Mouse (Mus musculus): ENCODE measurements around the gene Pnpla2. TPM values are rescaled to one million over a fixed set of nuclear protein-coding genes. Genes with fewer than 3 reads are reported as not detected.
A peak's percentile ranks its signal among the peaks of the same experiment; 100 is the strongest.

The Pnpla2 gene
- total RNA-seq, 2 experiments from 2014 or later: 173 to 205 TPM

GRCm38 (mm10) chr7:141431434-141432185, 23.4 kb upstream of the Pnpla2 start:
- no peak for DNase-seq (ENCODE audit: low spot score in 2 of 2)

GRCm38 (mm10) chr7:141432186-141432611, 22.8 kb upstream of the Pnpla2 start:
- DNase-seq (ENCODE audit: low spot score in 2 of 2): peak in 1 of 2 experiments; percentile 46

GRCm38 (mm10) chr7:141432741-141433516, 22.1 kb upstream of the Pnpla2 start:
- no peak for DNase-seq (ENCODE audit: low spot score in 2 of 2)

- no peak for DNase-seq (ENCODE audit: low spot score in 2 of 2)
Observed at GRCm38 (mm10) chr7:141433517-141434400, 21.2 kb upstream of the Pnpla2 start.

GRCm38 (mm10) chr7:141434464-141434863, 20.5 kb upstream of the Pnpla2 start:
- DNase-seq (ENCODE audit: low spot score in 2 of 2): no peak

GRCm38 (mm10) chr7:141435129-141435855, 19.7 kb upstream of the Pnpla2 start:
- no peak for DNase-seq (ENCODE audit: low spot score in 2 of 2)

GRCm38 (mm10) chr7:141435856-141436522, 19.0 kb upstream of the Pnpla2 start:
- DNase-seq (ENCODE audit: low spot score in 2 of 2): no peak

- DNase-seq (ENCODE audit: low spot score in 2 of 2): no peak
Observed at GRCm38 (mm10) chr7:141436523-141436892, 18.5 kb upstream of the Pnpla2 start.

GRCm38 (mm10) chr7:141437178-141438120, 17.5 kb upstream of the Pnpla2 start, which contains the start of gene Slc25a22:
Slc25a22 (minus strand) TSS chr7:141437892.
- DNase-seq (ENCODE audit: low spot score in 2 of 2): peak; percentile 64 to 70

GRCm38 (mm10) chr7:141438201-141438968, 16.6 kb upstream of the Pnpla2 start:
- no peak for DNase-seq (ENCODE audit: low spot score in 2 of 2)

- DNase-seq (ENCODE audit: low spot score in 2 of 2): no peak
Observed at GRCm38 (mm10) chr7:141439140-141439679, 15.8 kb upstream of the Pnpla2 start.

- DNase-seq (ENCODE audit: low spot score in 2 of 2): no peak
Observed at GRCm38 (mm10) chr7:141439811-141440210, 15.2 kb upstream of the Pnpla2 start.

GRCm38 (mm10) chr7:141440613-141441012, 14.4 kb upstream of the Pnpla2 start:
- peak in 1 of 2 experiments; percentile 47 for DNase-seq (ENCODE audit: low spot score in 2 of 2)

- DNase-seq (ENCODE audit: low spot score in 2 of 2): no peak
Observed at GRCm38 (mm10) chr7:141441460-141441859, 13.5 kb upstream of the Pnpla2 start.

- DNase-seq (ENCODE audit: low spot score in 2 of 2): no peak
Observed at GRCm38 (mm10) chr7:141442199-141442598, 12.8 kb upstream of the Pnpla2 start.

GRCm38 (mm10) chr7:141443081-141443821, 11.7 kb upstream of the Pnpla2 start:
- DNase-seq (ENCODE audit: low spot score in 2 of 2): no peak

GRCm38 (mm10) chr7:141443828-141444237, 11.2 kb upstream of the Pnpla2 start, which contains the start of gene Pidd1:
Pidd1 (minus strand) TSS chr7:141444025.
- DNase-seq (ENCODE audit: low spot score in 2 of 2): peak in 1 of 2 experiments; percentile 37
